ENCODE assay signal across 8 mouse cellular contexts in genomic region chr1:152084638-152085345, GRCm38 (mm10). TPM values are rescaled to one million over a fixed set of nuclear protein-coding genes. Genes with fewer than 3 reads are reported as not detected.
A peak's percentile ranks its signal among the peaks of the same experiment; 100 is the strongest.
DNase-seq lines count a peak whose midpoint lies in the region; ATAC-seq lines count a peak whose summit lies in the region.

No protein-coding gene starts in this region.

- H3K4me2 ChIP-seq in stomach, embryonic 15.5 days = peak overlapping the region; percentile 42

- no peaks in the 10 kb centered on the region for H3K9me3 ChIP-seq in heart, embryonic 10.5 days
- H3K9me3 ChIP-seq in stomach, embryonic 15.5 days = no peaks in the 10 kb centered on the region

- peak overlapping the region; percentile 48 for H3K4me3 ChIP-seq in heart, embryonic 10.5 days
- H3K4me3 ChIP-seq in stomach, embryonic 15.5 days (replicated peaks) = peak overlapping the region; percentile 23

- peak overlapping the region; percentile 2 for H3K27ac ChIP-seq in heart, embryonic 10.5 days
- peak overlapping the region; percentile 58; the same call in 1 of the 2 replicates for H3K27ac ChIP-seq in stomach, embryonic 15.5 days

- ATAC-seq in frontal cortex, adult (ENCODE audit: low TSS enrichment) = 0 out of 2 replicates have a peak, but pooled peaks have one; percentile 12
- peak; percentile 49 for ATAC-seq in stomach, embryonic 15.5 days (ENCODE audit: insufficient read depth, low FRiP score, low read depth)
- no peak for ATAC-seq in erythroblast, adult 5-6 weeks (replicated peaks; ENCODE audit: low FRiP score, poor library complexity, severe bottlenecking)

- H3K27me3 ChIP-seq in heart, embryonic 10.5 days (ENCODE audit: insufficient read depth, poor library complexity, severe bottlenecking) = no peaks in the 10 kb centered on the region
- H3K27me3 ChIP-seq in stomach, embryonic 15.5 days (replicated peaks) = no peaks in the 10 kb centered on the region

- 13% methylated on average over 15 of the region's 15 CpGs for WGBS in heart, embryonic 10.5 days
- WGBS in stomach, embryonic 15.5 days = 22% methylated on average over 15 of the region's 15 CpGs

- H3K9ac ChIP-seq in stomach, embryonic 15.5 days = no peak overlapping the region

- no peaks in the 10 kb centered on the region for H3K36me3 ChIP-seq in heart, embryonic 10.5 days
- H3K36me3 ChIP-seq in stomach, embryonic 15.5 days = no peaks in the 10 kb centered on the region

- DNase-seq in frontal cortex, postnatal 36 days (ENCODE audit: low spot score in 2 of 2) = no peak
- DNase-seq in embryo, embryonic 10 days (ENCODE audit: low spot score) = peak; percentile 62
- DNase-seq in heart, embryonic 10.5 days (ENCODE audit: low spot score) = no peak
- peak; percentile 35 to 51 for DNase-seq in kidney, adult 8-10 months
- DNase-seq in lung, postnatal 10 days = peak; percentile 54

- peaks cover 58% of the 10 kb centered on the region for H3K4me1 ChIP-seq in heart, embryonic 10.5 days
- peaks cover 48% of the 10 kb centered on the region for H3K4me1 ChIP-seq in stomach, embryonic 15.5 days

RNA-seq across cellular contexts. Expression of gene 1700025G04Rik, which starts 5.1 kb away (rescaled TPM):
- 22.3 and 30.0 TPM in 2 replicates for polyA plus RNA-seq in heart, embryonic 10.5 days (2016; fragmentation: Nextera tagmentation; extraction: Ambion mirVana)
- polyA plus RNA-seq in stomach, embryonic 15.5 days (2015; fragmentation: Nextera tagmentation; extraction: Ambion mirVana) = 32.3 and 35.2 TPM in 2 replicates
- 0.84 and 9.0 TPM in 2 replicates for total RNA-seq in erythroblast, adult 5-6 weeks (2015; ENCODE audit: low replicate concordance)
- 1.4 and 9.0 TPM in 2 replicates for total RNA-seq in erythroblast, adult 5-6 weeks (2017; ENCODE audit: low replicate concordance)

Comparison
In these comparisons a context has a peak if more than half of its experiments do, and no peak if none do; other contexts are left out.
1. DNase-seq: peak in embryo, embryonic 10 days (single experiment), kidney, adult 8-10 months (2 of 2) and lung, postnatal 10 days (single experiment); none in frontal cortex, postnatal 36 days (0 of 2) and heart, embryonic 10.5 days (single experiment).